Mouse (Mus musculus) adrenal gland, adult 18-20 months (tissue): ENCODE results near the gene Gpc3. TPM values are rescaled to one million over a fixed set of nuclear protein-coding genes. Genes with fewer than 3 reads are reported as not detected.

ENCODE experiments used
- DNase-seq, 2 experiments: peaks; one replicate each; pipeline ENCODE4 v3.0.0; 2021 to 2022; ENCODE audit warnings: low spot score in 2 of 2
- total RNA-seq, 2 experiments: library from RNA; stranded (reverse); gene quantifications; 1 replicate in 1 of 2; 2 replicates in 1 of 2; pipeline ENCODE4 v1.2.3; 2021

The Gpc3 gene
- total RNA-seq, 2 experiments from 2014 or later: 50.4 to 71.1 TPM

DNA sequence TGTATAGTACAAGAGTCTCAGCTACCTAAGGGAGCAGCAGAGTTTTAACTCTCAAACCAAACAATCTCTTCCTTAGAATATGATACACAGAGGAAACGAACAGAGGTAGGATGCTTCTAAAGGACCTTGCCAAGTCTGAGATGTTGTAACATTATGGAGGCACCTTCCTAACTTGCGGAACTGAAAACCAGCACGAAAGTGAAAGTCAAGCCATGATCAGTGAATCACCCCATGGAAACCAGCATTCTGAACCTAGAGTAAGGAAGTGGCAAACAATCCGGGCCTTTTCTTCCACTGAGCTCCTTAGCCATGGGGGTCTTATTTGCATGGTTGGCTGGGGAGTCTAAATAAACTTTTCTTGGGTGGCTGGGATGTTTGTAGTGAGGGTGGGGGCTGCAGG, 53.8 kb downstream of the Gpc3 start:
- no peak for DNase-seq

GRCm38 (mm10) chrX:52558526-52558925, 55.2 kb downstream of the Gpc3 start:
- no peak for DNase-seq

GRCm38 (mm10) chrX:52557489-52557888, 56.3 kb downstream of the Gpc3 start:
- no peak for DNase-seq

GRCm38 (mm10) chrX:52551296-52551695, 62.5 kb downstream of the Gpc3 start:
- DNase-seq: no peak

GRCm38 (mm10) chrX:52544623-52545022, 69.1 kb downstream of the Gpc3 start:
- no peak for DNase-seq

DNA sequence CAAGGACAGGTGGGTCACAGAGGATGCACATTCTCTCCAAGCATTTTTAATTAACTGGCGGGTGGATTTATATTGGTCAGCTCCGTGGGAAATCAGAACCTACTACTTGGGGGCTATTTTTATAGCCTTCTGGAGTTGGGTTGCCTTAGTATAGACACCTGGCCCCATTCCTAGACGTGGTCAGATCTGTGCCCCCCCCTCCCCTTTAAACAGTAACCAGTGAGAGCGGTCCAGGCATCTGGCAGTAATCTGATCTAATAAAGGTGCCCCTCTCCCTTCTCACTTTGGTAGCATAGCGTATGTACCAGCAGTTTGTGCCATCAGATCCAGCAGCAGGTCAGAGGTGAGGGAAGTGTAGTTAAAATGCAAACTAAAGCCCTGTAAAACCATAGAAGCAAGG, 76.5 kb downstream of the Gpc3 start:
- no peak for DNase-seq

- no peak for DNase-seq
These were observed 80.0 kb downstream of the Gpc3 start for GRCm38 (mm10) chrX:52533766-52534165.

DNA sequence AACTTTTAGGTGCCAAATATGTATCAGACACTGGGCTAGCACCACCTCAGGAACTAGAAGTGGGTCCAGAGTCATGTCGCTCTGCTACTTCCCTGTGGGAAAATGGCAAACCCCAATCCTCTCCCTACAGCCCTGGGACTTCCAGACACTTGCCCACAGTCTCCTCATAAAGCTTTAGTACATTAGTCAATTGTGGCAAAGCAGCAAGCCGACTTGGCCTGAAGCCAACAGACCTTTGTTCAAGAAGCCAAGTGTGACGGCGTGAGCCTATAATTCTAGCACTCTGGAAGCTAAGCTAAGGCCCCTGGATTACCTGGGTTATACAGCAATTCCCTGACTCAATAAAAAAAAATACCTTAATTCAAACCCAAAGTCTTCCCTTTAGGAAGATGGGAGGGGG, 80.7 kb downstream of the Gpc3 start:
- DNase-seq: no peak

GRCm38 (mm10) chrX:52532124-52532523, 81.6 kb downstream of the Gpc3 start:
- no peak for DNase-seq

DNA sequence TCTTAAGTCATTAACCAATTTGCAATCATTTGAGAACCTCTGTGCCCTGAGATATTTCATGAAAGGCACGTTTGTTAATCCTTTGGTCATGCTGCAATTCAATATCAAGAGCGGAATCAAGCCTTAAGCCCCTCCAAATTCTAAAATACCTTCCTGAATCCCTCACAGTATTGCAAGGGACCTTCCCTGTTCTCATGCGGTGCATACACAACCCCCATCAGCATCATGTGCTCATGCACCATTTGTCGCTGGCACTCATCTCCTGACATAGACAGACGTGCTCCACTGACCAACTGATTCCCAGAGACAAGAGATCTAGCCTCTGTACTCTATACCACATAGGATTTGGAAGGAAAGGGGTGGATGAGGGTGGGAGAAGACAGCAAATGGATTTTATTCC, 87.7 kb downstream of the Gpc3 start:
- no peak for DNase-seq

GRCm38 (mm10) chrX:52525132-52525531, 88.6 kb downstream of the Gpc3 start:
- no peak for DNase-seq

- DNase-seq: no peak
These were observed 99.2 kb downstream of the Gpc3 start for GRCm38 (mm10) chrX:52514553-52514952.

- no peak for DNase-seq
These were observed 102.6 kb downstream of the Gpc3 start for GRCm38 (mm10) chrX:52511151-52511550.

DNA sequence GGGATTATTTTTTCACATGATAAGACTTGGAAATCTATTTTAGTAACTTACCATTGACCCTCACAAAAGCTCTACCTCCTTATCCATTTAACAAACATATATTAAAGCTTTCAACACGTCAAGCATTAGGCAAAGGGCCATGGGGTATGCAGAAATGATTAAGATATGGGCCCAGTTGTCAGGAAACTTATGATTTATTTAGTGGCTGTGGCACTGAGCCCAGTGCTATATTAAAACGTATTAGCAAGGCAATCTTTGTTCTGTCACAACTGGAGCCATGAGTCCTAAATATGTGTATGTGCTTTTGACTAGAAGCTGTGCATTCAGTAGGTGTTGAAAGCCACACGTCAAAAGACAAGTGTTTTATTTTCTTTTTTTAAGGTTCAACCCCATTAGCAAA, 109.9 kb downstream of the Gpc3 start:
- DNase-seq: no peak

DNA sequence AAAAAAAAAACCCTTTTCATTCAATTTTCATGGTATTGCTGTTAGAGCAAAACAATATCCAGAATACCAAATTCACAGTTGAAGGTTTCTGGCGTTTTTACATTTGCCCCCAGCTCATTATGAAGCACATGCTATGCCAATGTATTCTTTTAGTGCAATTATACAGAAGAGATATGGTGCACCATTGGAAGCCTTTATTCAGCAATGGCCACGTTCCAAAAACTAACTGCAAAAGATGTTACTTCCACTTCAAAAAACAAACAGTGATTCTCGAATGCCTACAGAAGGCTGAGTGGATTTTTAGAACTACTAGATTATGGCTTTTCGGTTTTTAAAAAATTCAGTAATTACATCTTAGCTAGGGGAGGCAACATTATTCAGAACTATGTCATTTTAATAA, 124.3 kb downstream of the Gpc3 start:
- no peak for DNase-seq

DNA sequence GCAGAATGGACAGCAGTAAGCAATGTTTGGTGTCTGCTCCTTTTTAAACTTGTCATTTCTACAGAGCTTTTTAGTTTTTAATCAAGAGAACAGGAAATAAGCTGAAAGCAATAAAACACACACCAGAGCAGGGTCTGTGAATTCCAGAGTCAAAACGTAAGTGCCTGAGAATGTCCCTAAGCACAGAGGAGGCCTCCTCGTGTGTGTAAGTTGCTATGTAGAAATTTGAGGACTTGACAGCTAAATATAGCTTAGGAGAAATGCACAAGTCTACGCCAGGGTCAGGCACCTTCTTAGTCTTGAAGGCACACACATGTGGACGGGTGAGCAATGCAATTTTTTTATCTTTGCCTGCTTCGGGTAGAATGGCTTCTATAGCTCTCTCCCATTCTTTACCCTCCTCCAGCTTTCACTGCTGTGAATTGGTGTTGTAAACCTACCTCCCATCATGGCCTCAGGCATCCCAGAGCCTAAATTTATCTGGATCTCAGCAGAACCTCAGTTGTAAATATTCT, 158.6 kb downstream of the Gpc3 start:
- no peak for DNase-seq

- peak; percentile 43 to 59 for DNase-seq
These were observed 160.1 kb downstream of the Gpc3 start for GRCm38 (mm10) chrX:52453445-52454182.

GRCm38 (mm10) chrX:52449177-52449576, 164.6 kb downstream of the Gpc3 start:
- no peak for DNase-seq

DNA sequence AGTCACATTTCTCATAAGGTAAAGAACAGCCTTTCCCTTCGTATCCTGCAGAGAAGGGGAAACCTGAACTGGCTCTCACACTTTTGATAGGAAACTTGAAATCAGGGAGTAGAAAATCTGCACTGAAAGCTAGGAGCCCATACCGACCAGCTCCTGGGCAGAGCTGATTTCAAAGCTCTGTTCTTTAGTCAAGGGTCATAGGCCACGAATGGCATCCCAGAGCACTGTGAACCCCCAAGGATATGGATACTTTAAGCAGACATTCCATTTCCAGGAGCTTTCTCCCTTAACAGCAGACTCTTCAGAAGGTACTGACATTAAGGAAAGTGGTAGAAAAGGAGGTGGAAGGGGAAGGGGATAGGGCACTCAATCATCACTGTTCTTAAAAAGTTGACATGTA, 165.3 kb downstream of the Gpc3 start:
- DNase-seq: no peak

GRCm38 (mm10) chrX:52446530-52446929, 167.2 kb downstream of the Gpc3 start:
- DNase-seq: no peak

- DNase-seq: no peak
These were observed 168.8 kb downstream of the Gpc3 start for GRCm38 (mm10) chrX:52444977-52445376.

DNA sequence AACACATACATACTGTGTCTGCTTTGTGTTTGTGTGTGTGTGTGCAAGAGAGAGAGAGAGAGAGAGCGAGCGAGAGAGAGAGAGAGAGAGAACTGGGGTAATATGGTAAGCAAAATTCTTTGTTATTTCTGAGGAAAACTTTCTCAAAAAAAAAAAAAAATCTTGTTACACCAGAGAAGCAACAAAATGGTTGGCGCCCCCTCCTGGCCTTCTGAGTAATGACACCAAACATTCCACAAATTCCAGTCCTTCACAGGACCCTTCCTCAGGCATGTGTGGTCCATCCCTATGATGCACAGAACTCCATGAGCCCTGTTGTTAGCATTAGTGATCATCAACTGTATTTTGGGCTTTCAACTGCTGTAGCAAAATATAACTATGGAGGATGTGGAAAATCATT, 172.0 kb downstream of the Gpc3 start:
- peak in 1 of 2 experiments; percentile 17 for DNase-seq

DNA sequence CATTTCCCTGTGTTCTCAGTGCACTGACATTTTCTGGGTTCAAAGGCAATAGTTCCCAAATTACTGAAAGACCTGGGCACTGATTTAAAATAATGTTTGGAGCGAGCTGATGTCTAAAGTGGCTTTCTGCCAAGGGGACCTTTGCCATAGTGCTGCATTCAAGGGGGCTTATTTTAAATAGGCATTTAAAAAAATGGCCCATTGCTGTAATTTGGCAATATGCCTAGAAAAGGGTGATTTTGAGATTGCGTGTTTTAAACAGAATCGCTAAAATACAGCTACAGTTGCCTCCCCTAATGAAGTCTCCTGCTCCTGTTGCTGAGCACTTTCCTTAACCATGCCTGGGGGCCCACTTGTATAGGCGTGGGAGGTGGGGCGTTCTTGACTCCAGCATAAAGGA, 174.3 kb downstream of the Gpc3 start:
- DNase-seq: no peak
